Mouse (Mus musculus) intestine, embryonic 16.5 days (tissue): ENCODE results near the gene Esr1. TPM values are rescaled to one million over a fixed set of nuclear protein-coding genes. Genes with fewer than 3 reads are reported as not detected.

Experiments used
- ATAC-seq: fragments of 200-750 bp; cut with Nextera tagmentation; 2 replicates; pipeline ENCODE4 v1.8.0; 2017; ENCODE audit warnings: moderate TSS enrichment, moderate library complexity
- H3K27ac ChIP-seq: fragments of 300-500 bp; sonication (generic); 2 replicates; pipeline ENCODE4 v1.5.1; 2014; ENCODE audit warnings: mild to moderate bottlenecking, low read length
- H3K27me3 ChIP-seq: fragments of 300-500 bp; sonication (generic); replicated peaks from 2 replicates; pipeline ENCODE4 v1.6.1; 2014; ENCODE audit warnings: low read length, control low read depth, mixed read lengths; ENCODE audit not compliant: control insufficient read depth, insufficient read depth
- H3K36me3 ChIP-seq: fragments of 300-500 bp; sonication (generic); 2 replicates; pipeline ENCODE4 v1.6.1; 2014; ENCODE audit warnings: low read length, control low read depth; ENCODE audit not compliant: control insufficient read depth, insufficient read depth
- H3K4me1 ChIP-seq: fragments of 300-500 bp; sonication (generic); 2 replicates; pipeline ENCODE4 v1.6.1; 2014; ENCODE audit warnings: low read length, control low read depth, mixed read lengths; ENCODE audit not compliant: control insufficient read depth, insufficient read depth
- H3K4me2 ChIP-seq: fragments of 300-500 bp; sonication (generic); 2 replicates; pipeline ENCODE4 v1.6.1; 2014; ENCODE audit warnings: low read depth, low read length, control low read depth
- H3K4me3 ChIP-seq: fragments of 300-500 bp; sonication (generic); 2 replicates; pipeline ENCODE4 v1.5.1; 2014; ENCODE audit warnings: mild to moderate bottlenecking, low read length
- H3K9ac ChIP-seq: fragments of 300-500 bp; sonication (generic); 2 replicates; pipeline ENCODE4 v1.6.1; 2014; ENCODE audit warnings: low read depth, low read length
- H3K9me3 ChIP-seq: fragments of 300-500 bp; sonication (generic); 2 replicates; pipeline ENCODE4 v1.6.1; 2016; ENCODE audit warnings: low read length, control low read depth; ENCODE audit not compliant: control insufficient read depth
- WGBS: fragments of 180-500 bp; shearing (Covaris S2); extraction: QIAGEN DNeasy Blood & Tissue Kit; methylation state at CpG from one replicate; pipeline ENCODE4 v1.1.7; 2014; 5-methylcytosine and 5-hydroxymethylcytosine counted together
- polyA plus RNA-seq: library from polyadenylated mRNA; unstranded; fragments of >200 nt; fragmentation: Nextera tagmentation; extraction: Ambion mirVana; gene quantifications from 2 replicates; pipeline ENCODE4 v1.2.1, GENCODE M21; 2015

Esr1 gene
- polyA plus RNA-seq, 1 experiment from 2014 or later, result 0.37 TPM

DNA sequence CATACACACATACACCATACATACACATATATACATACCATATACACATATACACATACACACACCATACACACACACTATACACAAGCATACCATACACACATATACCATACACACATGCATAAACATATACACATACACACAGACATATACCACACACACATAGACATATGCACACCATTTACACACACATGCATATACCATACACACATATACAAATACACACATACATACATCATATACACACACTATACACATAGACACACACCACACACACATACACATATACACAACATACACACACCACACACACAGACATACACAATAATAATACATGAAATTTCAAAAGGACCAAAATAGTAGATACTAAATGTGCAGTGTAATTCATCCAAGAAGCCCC is 400.6 kb downstream of the Esr1 start:
- Histone ChIP-seq H3K36me3 (no peaks in the 10 kb centered on the region), H3K27me3 (no peaks in the 10 kb centered on the region), H3K9me3 (no peaks in the 10 kb centered on the region), H3K27ac (no peak overlapping the region), H3K4me3 (no peak overlapping the region), H3K9ac (no peak overlapping the region), H3K4me2 (no peak overlapping the region), H3K4me1 (no peaks in the 10 kb centered on the region)
- no peak for ATAC-seq

GRCm38 (mm10) chr10:5014976-5015375 is 403.6 kb downstream of the Esr1 start:
- H3K9ac ChIP-seq, result no peak overlapping the region
- H3K27me3 ChIP-seq, result no peaks in the 10 kb centered on the region
- H3K4me2 ChIP-seq, result no peak overlapping the region
- no peaks in the 10 kb centered on the region for H3K36me3 ChIP-seq
- ATAC-seq, result no peak
- H3K9me3 ChIP-seq, result no peaks in the 10 kb centered on the region
- H3K4me1 ChIP-seq, result no peaks in the 10 kb centered on the region
- H3K27ac ChIP-seq, result no peak overlapping the region
- 90% methylated on average over 1 of the region's 1 CpGs for WGBS
- H3K4me3 ChIP-seq, result no peak overlapping the region

DNA sequence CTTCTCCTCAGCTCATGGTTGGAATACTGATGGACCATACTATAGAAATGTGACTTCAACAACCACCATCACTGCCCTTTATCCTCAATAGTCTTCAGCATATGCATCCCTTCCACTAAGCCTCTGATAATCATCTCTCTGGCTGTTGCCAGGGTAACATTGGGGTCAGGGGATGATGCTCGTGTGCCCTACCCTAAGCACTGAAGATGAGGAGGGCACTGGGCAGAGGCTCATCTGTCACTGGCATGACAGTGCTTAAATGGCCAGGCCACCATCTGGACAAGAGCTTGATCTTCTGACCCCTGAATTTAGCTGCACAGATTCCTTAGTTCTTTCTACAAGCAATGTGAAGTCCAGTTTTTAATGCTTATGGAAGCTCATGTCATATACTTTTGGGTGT is 405.8 kb downstream of the Esr1 start:
- H3K4me3 ChIP-seq, result no peak overlapping the region
- H3K27ac ChIP-seq, result no peak overlapping the region
- no peaks in the 10 kb centered on the region for H3K36me3 ChIP-seq
- no peak for ATAC-seq
- H3K4me1 ChIP-seq, result no peaks in the 10 kb centered on the region
- WGBS, result 38% methylated on average over 1 of the region's 1 CpGs
- H3K4me2 ChIP-seq, result no peak overlapping the region
- no peaks in the 10 kb centered on the region for H3K27me3 ChIP-seq
- H3K9me3 ChIP-seq, result no peaks in the 10 kb centered on the region
- H3K9ac ChIP-seq, result no peak overlapping the region

- WGBS, result 96% methylated on average over 4 of the region's 4 CpGs
- no peak overlapping the region for H3K4me2 ChIP-seq
- H3K9me3 ChIP-seq, result no peaks in the 10 kb centered on the region
- no peak overlapping the region for H3K27ac ChIP-seq
- H3K4me3 ChIP-seq, result no peak overlapping the region
- no peaks in the 10 kb centered on the region for H3K4me1 ChIP-seq
- H3K36me3 ChIP-seq, result 0 out of 2 replicates have a peak, but pooled peaks cover 3% of the 10 kb centered on the region
- H3K9ac ChIP-seq, result no peak overlapping the region
- ATAC-seq, result no peak
- no peaks in the 10 kb centered on the region for H3K27me3 ChIP-seq
These were observed 414.5 kb downstream of the Esr1 start for GRCm38 (mm10) chr10:5025906-5026305.

DNA sequence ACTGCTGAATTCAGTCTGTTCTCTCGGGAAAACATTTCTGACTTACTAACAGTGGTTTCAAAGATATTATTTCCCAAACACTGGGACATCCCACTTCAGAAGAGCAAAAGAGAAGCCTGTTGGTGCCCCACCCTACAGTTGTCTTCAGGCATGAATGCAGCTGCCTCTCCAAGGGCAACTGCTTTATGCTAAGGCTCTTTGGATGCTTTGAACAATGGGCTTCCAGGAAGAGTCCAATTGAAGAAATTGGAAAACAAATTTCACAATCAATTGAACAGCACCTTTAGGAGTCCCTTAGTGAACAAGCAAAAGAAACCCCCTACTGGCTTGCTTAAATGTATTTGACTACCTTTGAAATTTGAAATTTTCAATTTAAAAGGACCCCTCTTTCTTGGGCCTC is 415.8 kb downstream of the Esr1 start:
- H3K4me3 ChIP-seq, result no peak overlapping the region
- H3K36me3 ChIP-seq, result 0 out of 2 replicates have a peak, but pooled peaks cover 3% of the 10 kb centered on the region
- H3K9me3 ChIP-seq, result no peaks in the 10 kb centered on the region
- H3K27ac ChIP-seq, result no peak overlapping the region
- H3K9ac ChIP-seq, result no peak overlapping the region
- 90% methylated on average over 1 of the region's 1 CpGs for WGBS
- no peak overlapping the region for H3K4me2 ChIP-seq
- no peaks in the 10 kb centered on the region for H3K27me3 ChIP-seq
- ATAC-seq, result no peak
- H3K4me1 ChIP-seq, result no peaks in the 10 kb centered on the region

GRCm38 (mm10) chr10:5028301-5028700 is 416.9 kb downstream of the Esr1 start:
- Histone ChIP-seq H3K27ac (no peak overlapping the region), H3K9me3 (no peaks in the 10 kb centered on the region), H3K4me3 (no peak overlapping the region), H3K27me3 (no peaks in the 10 kb centered on the region), H3K9ac (no peak overlapping the region), H3K4me2 (no peak overlapping the region), H3K36me3 (0 out of 2 replicates have a peak, but pooled peaks cover 3% of the 10 kb centered on the region), H3K4me1 (no peaks in the 10 kb centered on the region)
- ATAC-seq, result no peak
- WGBS, result 87% methylated on average over 9 of the region's 9 CpGs

DNA sequence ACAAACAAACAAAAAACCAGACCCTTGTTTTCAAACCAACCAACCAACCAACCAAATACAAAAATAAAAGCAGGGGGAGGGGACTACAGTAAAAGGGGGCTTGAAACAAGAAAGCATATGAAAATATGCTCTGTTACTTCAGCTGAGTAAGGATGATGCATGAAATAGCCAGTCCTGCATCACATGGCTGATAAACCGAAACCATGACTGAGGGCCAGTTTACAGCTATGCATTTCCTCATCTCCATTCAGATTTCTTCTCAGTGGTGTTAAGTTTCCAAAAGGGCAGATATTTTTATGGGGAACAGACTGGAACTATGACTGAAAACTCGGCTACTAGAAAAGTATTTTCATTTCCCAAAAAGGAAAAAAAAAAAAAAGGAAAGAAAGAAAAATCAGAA is 417.8 kb downstream of the Esr1 start:
- H3K9me3 ChIP-seq, result no peaks in the 10 kb centered on the region
- no peak overlapping the region for H3K4me2 ChIP-seq
- WGBS, result 75% methylated on average over 2 of the region's 2 CpGs
- H3K27ac ChIP-seq, result no peak overlapping the region
- H3K9ac ChIP-seq, result no peak overlapping the region
- H3K4me1 ChIP-seq, result no peaks in the 10 kb centered on the region
- no peak overlapping the region for H3K4me3 ChIP-seq
- H3K36me3 ChIP-seq, result 0 out of 2 replicates have a peak, but pooled peaks cover 3% of the 10 kb centered on the region
- no peak for ATAC-seq
- no peaks in the 10 kb centered on the region for H3K27me3 ChIP-seq

- no peak overlapping the region for H3K4me3 ChIP-seq
- no peak overlapping the region for H3K27ac ChIP-seq
- no peaks in the 10 kb centered on the region for H3K4me1 ChIP-seq
- H3K27me3 ChIP-seq, result no peaks in the 10 kb centered on the region
- no peak for ATAC-seq
- no peak overlapping the region for H3K9ac ChIP-seq
- H3K9me3 ChIP-seq, result no peaks in the 10 kb centered on the region
- 0 out of 2 replicates have a peak, but pooled peaks cover 3% of the 10 kb centered on the region for H3K36me3 ChIP-seq
- WGBS, result 86% methylated on average over 1 of the region's 1 CpGs
- no peak overlapping the region for H3K4me2 ChIP-seq
These were observed 418.5 kb downstream of the Esr1 start for GRCm38 (mm10) chr10:5029883-5030282.

DNA sequence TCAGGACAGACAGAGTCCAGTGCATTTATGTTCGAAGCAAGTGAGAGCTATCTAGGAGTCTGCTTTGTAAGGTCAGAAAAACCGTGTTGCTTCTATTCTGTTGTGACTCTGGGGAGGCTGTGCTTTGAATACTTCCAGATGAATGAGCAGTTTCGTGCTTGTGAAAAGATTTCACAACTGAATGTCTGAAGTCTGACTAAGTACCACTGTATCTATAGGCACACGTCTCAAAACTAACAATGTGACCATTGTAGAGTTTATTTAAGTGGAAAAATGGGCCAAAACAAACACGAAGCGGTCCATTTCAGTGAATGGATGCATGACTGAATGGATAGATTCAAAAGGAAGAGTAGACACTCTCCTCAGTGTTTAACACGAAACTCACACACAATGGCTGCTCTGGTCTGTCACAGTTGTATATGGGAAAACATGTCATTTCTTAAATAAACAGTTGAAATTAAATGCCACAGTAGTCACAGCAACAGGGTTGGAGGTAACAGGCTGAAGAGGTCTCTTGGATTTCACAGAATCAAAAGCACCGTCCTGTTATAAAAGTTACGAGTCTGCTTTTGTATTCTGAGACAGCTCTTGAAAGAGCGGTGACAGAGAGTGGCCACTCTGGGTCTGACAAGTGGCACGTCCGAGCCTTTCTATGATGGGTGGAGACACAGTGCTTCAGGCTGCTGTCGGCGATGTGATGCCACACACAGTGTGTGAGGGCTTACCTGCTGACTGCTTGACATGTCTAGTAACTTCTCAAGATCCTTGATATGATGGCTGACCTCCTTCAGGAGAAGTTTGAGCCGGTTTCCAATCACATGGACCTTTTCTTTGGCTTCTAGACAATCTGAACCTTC is 421.0 kb downstream of the Esr1 start:
- WGBS, result 81% methylated on average over 15 of the region's 15 CpGs
- H3K4me3 ChIP-seq, result no peak overlapping the region
- no peaks in the 10 kb centered on the region for H3K9me3 ChIP-seq
- H3K36me3 ChIP-seq, result 0 out of 2 replicates have a peak, but pooled peaks cover 3% of the 10 kb centered on the region
- H3K4me2 ChIP-seq, result no peak overlapping the region
- no peaks in the 10 kb centered on the region for H3K27me3 ChIP-seq
- no peak overlapping the region for H3K9ac ChIP-seq
- ATAC-seq, result no peak
- H3K27ac ChIP-seq, result no peak overlapping the region
- no peaks in the 10 kb centered on the region for H3K4me1 ChIP-seq
